Mouse (Mus musculus) layer of hippocampus, postnatal 10 days (tissue): ENCODE measurements around the gene Prr18. TPM values are rescaled to one million over a fixed set of nuclear protein-coding genes. Genes with fewer than 3 reads are reported as not detected.

ENCODE experiments used
- DNase-seq, 2 experiments: peaks; one replicate each; pipeline ENCODE4 v3.0.0; 2021; ENCODE audit warnings: low spot score in 2 of 2
- total RNA-seq, 2 experiments: library from RNA; stranded (reverse); gene quantifications; 2 replicates each; pipeline ENCODE4 v1.2.3; 2021

Gene Prr18
- total RNA-seq, 2 experiments from 2014 or later: 9.3 to 11.1 TPM

- DNase-seq: peak; percentile 58 to 66
Measured at GRCm38 (mm10) chr17:8340407-8341359, 3.4 kb downstream of the Prr18 start.

GRCm38 (mm10) chr17:8341360-8341963, 4.2 kb downstream of the Prr18 start:
- DNase-seq: peak in 1 of 2 experiments; percentile 35

- no peak for DNase-seq
Measured at GRCm38 (mm10) chr17:8342706-8343105, 5.4 kb downstream of the Prr18 start.

GRCm38 (mm10) chr17:8343416-8343815, 6.2 kb downstream of the Prr18 start:
- DNase-seq: peak in 1 of 2 experiments; percentile 40

- DNase-seq: no peak
Measured at GRCm38 (mm10) chr17:8347765-8348285, 10.6 kb downstream of the Prr18 start.

- DNase-seq: no peak
Measured at GRCm38 (mm10) chr17:8348941-8349340, 11.7 kb downstream of the Prr18 start.

GRCm38 (mm10) chr17:8351088-8351487, 13.8 kb downstream of the Prr18 start:
- DNase-seq: no peak

- DNase-seq: no peak
Measured at GRCm38 (mm10) chr17:8355692-8356091, 18.4 kb downstream of the Prr18 start, which contains the start of gene T2. Gene T2, plus strand, starts transcription at chr17:8355992.

GRCm38 (mm10) chr17:8357498-8357897, 20.2 kb downstream of the Prr18 start:
- DNase-seq: no peak

GRCm38 (mm10) chr17:8360876-8361275, 23.6 kb downstream of the Prr18 start:
- DNase-seq: no peak

- DNase-seq: no peak
Measured at GRCm38 (mm10) chr17:8361281-8362103, 24.2 kb downstream of the Prr18 start.

GRCm38 (mm10) chr17:8367514-8368480, 30.5 kb downstream of the Prr18 start:
- peak in 1 of 2 experiments; percentile 56 for DNase-seq

GRCm38 (mm10) chr17:8368570-8368969, 31.3 kb downstream of the Prr18 start:
- DNase-seq: peak in 1 of 2 experiments; percentile 45

- no peak for DNase-seq
Measured at GRCm38 (mm10) chr17:8369171-8369570, 31.9 kb downstream of the Prr18 start.

GRCm38 (mm10) chr17:8370634-8371229, 33.5 kb downstream of the Prr18 start:
- DNase-seq: no peak

GRCm38 (mm10) chr17:8371834-8372233, 34.6 kb downstream of the Prr18 start:
- peak; percentile 76 to 83 for DNase-seq

- DNase-seq: peak; percentile 88 to 90
Measured at GRCm38 (mm10) chr17:8372286-8373046, 35.2 kb downstream of the Prr18 start.

- no peak for DNase-seq
Measured at GRCm38 (mm10) chr17:8377298-8377697, 40.0 kb downstream of the Prr18 start.

GRCm38 (mm10) chr17:8385441-8385840, 48.2 kb downstream of the Prr18 start:
- no peak for DNase-seq
